Mouse (Mus musculus): ENCODE measurements at regions not wholly inside any gene's neighbourhood (a gene's known extent, or its start where the extent isn't known, plus 50 kb on each side); places are given as distances from the start of the nearest gene placed in this dataset.

GRCm38 (mm10) chr16:18683556-18683955 lies 53.8 kb upstream of the Sept5 start:
- Histone ChIP-seq H3K4me3 (no peak overlapping the region), H3K27me3 (ENCODE audit: insufficient read depth, poor library complexity, severe bottlenecking) (0 out of 2 replicates have a peak, but pooled peaks cover 5% of the 10 kb centered on the region), H3K27ac (peak overlapping the region; percentile 53; the same call in 1 of the 2 replicates), H3K4me1 (replicated peaks) (peaks cover 41% of the 10 kb centered on the region), H3K9me3 (no peaks in the 10 kb centered on the region), H3K36me3 (no peaks in the 10 kb centered on the region)
- DNase-seq (ENCODE audit: low spot score), result peak; percentile 24
- WGBS, result 50% methylated on average over 6 of the region's 6 CpGs

GRCm38 (mm10) chr16:18686044-18686761 lies 56.4 kb upstream of the Sept5 start:
- WGBS, result 9% methylated on average over 6 of the region's 6 CpGs
- H3K9me3 ChIP-seq, result no peaks in the 10 kb centered on the region
- peaks cover 41% of the 10 kb centered on the region for H3K4me1 ChIP-seq (replicated peaks)
- peak overlapping the region; percentile 6 for H3K4me3 ChIP-seq
- 0 out of 2 replicates have a peak, but pooled peaks cover 5% of the 10 kb centered on the region for H3K27me3 ChIP-seq (ENCODE audit: insufficient read depth, poor library complexity, severe bottlenecking)
- H3K27ac ChIP-seq, result peak overlapping the region; percentile 88
- DNase-seq (ENCODE audit: low spot score), result peak; percentile 72
- H3K36me3 ChIP-seq, result no peaks in the 10 kb centered on the region

DNA sequence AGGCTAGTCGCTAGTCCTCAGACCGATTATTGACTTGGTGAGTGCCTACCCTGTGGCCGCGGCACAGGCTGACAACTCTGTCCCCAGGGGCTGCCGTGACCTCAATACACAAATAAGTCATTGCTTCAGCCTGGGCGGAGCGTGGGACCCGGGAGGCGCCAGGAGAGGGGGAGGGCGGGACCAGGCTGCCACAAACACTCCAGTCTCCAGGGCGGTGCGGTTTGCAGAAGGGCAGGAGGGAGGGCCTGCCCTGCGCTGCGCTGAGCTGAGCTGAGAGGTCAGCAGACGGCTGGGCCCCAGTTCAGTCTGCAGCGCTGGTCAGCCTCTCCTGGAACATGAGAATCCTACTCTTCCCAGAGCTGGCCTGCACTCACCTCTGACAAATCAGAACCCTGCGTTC lies 57.2 kb upstream of the Sept5 start:
- Histone ChIP-seq H3K27me3 (ENCODE audit: insufficient read depth, poor library complexity, severe bottlenecking) (0 out of 2 replicates have a peak, but pooled peaks cover 4% of the 10 kb centered on the region), H3K27ac (peak overlapping the region; percentile 88), H3K36me3 (no peaks in the 10 kb centered on the region), H3K9me3 (no peaks in the 10 kb centered on the region), H3K4me3 (peak overlapping the region; percentile 41), H3K4me1 (replicated peaks) (peaks cover 41% of the 10 kb centered on the region)
- WGBS, result under 1% methylated on average over 17 of the region's 17 CpGs
- DNase-seq (ENCODE audit: low spot score), result peak; percentile 94

- Histone ChIP-seq H3K4me3 (peak overlapping the region; percentile 41), H3K27ac (peak overlapping the region; percentile 88), H3K36me3 (no peaks in the 10 kb centered on the region), H3K9me3 (no peaks in the 10 kb centered on the region), H3K27me3 (ENCODE audit: insufficient read depth, poor library complexity, severe bottlenecking) (no peaks in the 10 kb centered on the region), H3K4me1 (replicated peaks) (peaks cover 41% of the 10 kb centered on the region)
- 4% methylated on average over 8 of the region's 8 CpGs for WGBS
- peak; percentile 85 for DNase-seq (ENCODE audit: low spot score)
These were observed 57.6 kb upstream of the Sept5 start for GRCm38 (mm10) chr16:18687367-18687766.

DNA sequence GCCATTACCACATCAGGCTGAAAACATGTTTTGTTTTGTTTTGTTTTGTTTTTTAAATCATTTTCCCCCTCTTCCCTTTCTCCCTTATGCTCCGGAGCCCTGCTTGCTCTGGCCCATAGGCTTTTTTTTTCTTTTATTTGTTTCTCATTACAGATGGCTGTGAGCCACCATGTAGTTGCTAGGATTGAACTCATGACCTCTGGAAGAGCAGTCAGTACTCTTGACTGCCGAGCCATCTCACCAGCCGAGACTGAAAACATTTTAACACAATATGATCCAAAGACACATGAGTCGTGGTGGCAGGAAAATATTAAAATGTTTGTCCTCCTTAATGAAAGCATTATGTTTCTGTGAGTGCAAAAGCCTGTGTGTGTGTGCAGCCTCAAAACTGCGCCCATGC lies 65.8 kb upstream of the Sept5 start:
- no peak for DNase-seq (ENCODE audit: low spot score)
- H3K9me3 ChIP-seq, result no peaks in the 10 kb centered on the region
- H3K27ac ChIP-seq, result no peak overlapping the region
- no peak overlapping the region for H3K4me3 ChIP-seq
- peaks cover 10% of the 10 kb centered on the region for H3K4me1 ChIP-seq (replicated peaks)
- 76% methylated on average over 5 of the region's 5 CpGs for WGBS
- no peaks in the 10 kb centered on the region for H3K36me3 ChIP-seq
- no peaks in the 10 kb centered on the region for H3K27me3 ChIP-seq (ENCODE audit: insufficient read depth, poor library complexity, severe bottlenecking)

DNA sequence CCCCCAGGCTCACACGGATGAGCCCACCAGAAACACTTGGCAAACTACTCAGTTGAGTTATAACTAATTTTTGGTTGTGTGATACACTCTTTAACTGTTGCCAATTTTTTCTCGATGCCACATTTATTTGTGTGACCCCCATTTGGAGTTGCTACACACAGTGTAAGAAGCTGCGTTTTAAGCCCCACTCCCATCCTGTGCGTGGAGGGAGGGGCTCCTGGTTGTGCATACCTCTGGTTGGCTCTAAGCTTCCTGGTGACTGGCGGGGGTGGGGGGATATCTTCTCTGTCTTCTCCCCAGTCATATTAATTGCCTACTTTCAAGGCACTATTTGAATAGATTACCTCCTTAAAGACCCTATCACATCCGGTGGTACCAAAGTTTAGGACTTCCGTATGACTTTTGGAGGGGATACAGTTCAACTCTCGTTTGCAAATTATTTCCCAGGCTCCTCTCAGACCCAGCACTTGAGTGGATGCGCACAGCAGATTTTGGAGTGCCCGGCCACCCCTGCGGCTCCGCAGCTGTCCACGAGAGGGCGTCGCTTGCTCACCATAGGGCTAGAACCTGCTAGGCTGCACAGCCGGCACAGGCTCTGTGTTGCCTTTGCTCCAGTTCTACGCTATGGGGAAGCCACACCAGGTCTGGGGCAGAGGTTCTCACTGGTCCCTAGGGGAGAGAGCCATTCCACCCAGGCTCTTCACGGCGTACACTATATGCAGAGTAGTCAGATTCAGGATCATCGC lies 66.5 kb upstream of the Sept5 start:
- 11% methylated on average over 20 of the region's 20 CpGs for WGBS
- Histone ChIP-seq H3K27me3 (ENCODE audit: insufficient read depth, poor library complexity, severe bottlenecking) (no peaks in the 10 kb centered on the region), H3K36me3 (no peaks in the 10 kb centered on the region), H3K9me3 (no peaks in the 10 kb centered on the region), H3K4me1 (replicated peaks) (peaks cover 10% of the 10 kb centered on the region), H3K4me3 (0 out of 2 replicates have a peak overlapping the region, but pooled peaks have one; percentile 23), H3K27ac (no peak overlapping the region; the same call in 1 of the 2 replicates)
- peak; percentile 89 for DNase-seq (ENCODE audit: low spot score)

DNA sequence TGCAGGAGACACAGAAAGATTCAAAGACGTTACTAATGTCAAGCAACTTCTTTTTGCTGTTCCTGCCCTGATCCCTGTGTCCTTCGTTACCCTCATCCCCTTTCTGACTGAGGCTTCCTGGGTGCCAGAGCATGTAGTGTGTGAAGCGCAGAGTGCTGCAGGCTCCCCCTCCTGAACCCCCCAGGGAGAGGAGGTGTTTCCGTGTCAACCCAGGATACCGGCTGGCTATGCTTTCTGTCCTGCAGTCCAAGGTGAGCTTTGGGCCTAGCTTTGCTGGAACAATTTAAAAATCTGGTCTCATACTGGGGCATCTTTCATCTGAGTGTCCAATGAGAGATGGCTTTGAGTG lies 67.0 kb upstream of the Sept5 start:
- DNase-seq (ENCODE audit: low spot score), result no peak
- Histone ChIP-seq H3K27me3 (ENCODE audit: insufficient read depth, poor library complexity, severe bottlenecking) (no peaks in the 10 kb centered on the region), H3K4me1 (replicated peaks) (peaks cover 10% of the 10 kb centered on the region), H3K27ac (no peak overlapping the region; the same call in 1 of the 2 replicates), H3K4me3 (no peak overlapping the region), H3K36me3 (no peaks in the 10 kb centered on the region), H3K9me3 (no peaks in the 10 kb centered on the region)
- 64% methylated on average over 5 of the region's 5 CpGs for WGBS

DNA sequence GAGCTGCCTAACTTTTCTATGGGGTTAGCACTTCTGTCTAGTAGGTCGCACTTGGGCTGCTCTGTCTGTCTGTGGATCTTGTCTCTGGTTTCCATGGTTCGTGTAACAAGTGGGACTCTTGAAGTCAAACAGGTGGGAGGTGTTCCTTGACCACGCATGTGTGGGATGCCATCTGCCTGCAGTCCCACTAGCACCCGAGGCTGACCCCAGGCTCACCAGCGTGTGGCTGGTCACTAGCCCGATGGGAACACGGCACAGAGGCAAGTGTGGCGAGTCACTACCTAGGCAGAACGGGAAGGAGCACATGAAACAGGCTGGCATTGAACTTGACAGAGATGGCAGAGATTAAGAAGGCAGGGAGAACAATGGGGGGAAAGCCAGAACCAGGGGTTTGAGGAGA lies 72.5 kb upstream of the Cldn5 start:
- Histone ChIP-seq H3K27me3 (ENCODE audit: insufficient read depth, poor library complexity, severe bottlenecking) (peaks cover 7% of the 10 kb centered on the region; the same call in 1 of the 2 replicates), H3K27ac (no peak overlapping the region), H3K36me3 (no peaks in the 10 kb centered on the region), H3K9me3 (no peaks in the 10 kb centered on the region), H3K4me3 (no peak overlapping the region), H3K4me1 (replicated peaks) (peaks cover 10% of the 10 kb centered on the region)
- no peak for DNase-seq (ENCODE audit: low spot score)
- WGBS, result 69% methylated on average over 9 of the region's 9 CpGs

DNA sequence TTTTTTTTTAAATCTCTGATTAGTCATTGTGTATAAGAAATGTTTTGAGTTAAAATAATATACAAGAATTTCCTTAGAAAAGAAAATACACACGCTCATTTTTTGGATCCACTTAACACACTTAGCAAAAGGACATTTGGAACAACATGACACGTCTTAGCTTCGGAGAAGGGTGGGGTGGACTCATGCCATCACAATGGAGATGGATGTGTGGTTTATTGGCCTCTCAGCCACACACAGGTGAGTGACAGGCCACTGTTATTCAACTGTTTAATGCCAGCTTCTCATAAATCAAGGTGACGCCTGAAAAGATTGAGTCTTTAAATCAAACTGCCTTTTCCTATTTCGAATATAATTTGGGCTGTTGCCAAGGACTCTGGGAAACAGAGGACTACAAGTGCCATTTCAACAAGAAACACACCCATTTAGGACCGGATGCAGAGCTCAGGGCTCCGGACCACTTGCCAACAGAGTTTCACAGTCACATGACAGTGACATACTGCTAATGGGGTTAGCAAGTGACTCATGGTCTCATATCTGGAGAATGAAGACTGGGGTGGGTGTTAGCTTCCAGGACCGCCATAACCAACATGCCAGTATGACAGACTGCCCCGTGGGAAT lies 71.5 kb upstream of the Cldn5 start:
- no peak overlapping the region for H3K4me3 ChIP-seq
- peaks cover 7% of the 10 kb centered on the region; the same call in 1 of the 2 replicates for H3K27me3 ChIP-seq (ENCODE audit: insufficient read depth, poor library complexity, severe bottlenecking)
- H3K36me3 ChIP-seq, result no peaks in the 10 kb centered on the region
- WGBS, result 80% methylated on average over 9 of the region's 9 CpGs
- DNase-seq (ENCODE audit: low spot score), result no peak
- no peaks in the 10 kb centered on the region for H3K9me3 ChIP-seq
- H3K27ac ChIP-seq, result no peak overlapping the region
- peaks cover 10% of the 10 kb centered on the region for H3K4me1 ChIP-seq (replicated peaks)

- Histone ChIP-seq H3K27me3 (ENCODE audit: insufficient read depth, poor library complexity, severe bottlenecking) (no peaks in the 10 kb centered on the region; the same call in 1 of the 2 replicates), H3K4me1 (replicated peaks) (peaks cover 7% of the 10 kb centered on the region; the same call in 1 of the 2 replicates), H3K36me3 (no peaks in the 10 kb centered on the region), H3K4me3 (no peak overlapping the region), H3K27ac (no peak overlapping the region), H3K9me3 (no peaks in the 10 kb centered on the region)
- no peak for DNase-seq (ENCODE audit: low spot score)
- 79% methylated on average over 1 of the region's 1 CpGs for WGBS
These were observed 65.0 kb upstream of the Cldn5 start for GRCm38 (mm10) chr16:18711637-18712125.

- WGBS, result 76% methylated on average over 5 of the region's 5 CpGs
- DNase-seq (ENCODE audit: low spot score), result no peak
- Histone ChIP-seq H3K27ac (no peak overlapping the region), H3K9me3 (no peaks in the 10 kb centered on the region), H3K4me1 (replicated peaks) (peaks cover 4% of the 10 kb centered on the region; the same call in 1 of the 2 replicates), H3K4me3 (no peak overlapping the region), H3K27me3 (ENCODE audit: insufficient read depth, poor library complexity, severe bottlenecking) (no peaks in the 10 kb centered on the region; the same call in 1 of the 2 replicates), H3K36me3 (no peaks in the 10 kb centered on the region)
These were observed 63.6 kb upstream of the Cldn5 start for GRCm38 (mm10) chr16:18713017-18713416.

GRCm38 (mm10) chr16:18715381-18715780 lies 61.3 kb upstream of the Cldn5 start:
- H3K4me1 ChIP-seq (replicated peaks), result peaks cover 4% of the 10 kb centered on the region; the same call in 1 of the 2 replicates
- H3K4me3 ChIP-seq, result no peak overlapping the region
- H3K27ac ChIP-seq, result no peak overlapping the region
- H3K36me3 ChIP-seq, result no peaks in the 10 kb centered on the region
- no peaks in the 10 kb centered on the region for H3K9me3 ChIP-seq
- DNase-seq (ENCODE audit: low spot score), result no peak
- 76% methylated on average over 3 of the region's 3 CpGs for WGBS
- H3K27me3 ChIP-seq (ENCODE audit: insufficient read depth, poor library complexity, severe bottlenecking), result no peaks in the 10 kb centered on the region; the same call in 1 of the 2 replicates

All from hindbrain, embryonic 10.5 days (tissue).